Mouse (Mus musculus): ENCODE data around the gene Ror1. TPM values are rescaled to one million over a fixed set of nuclear protein-coding genes. Genes with fewer than 3 reads are reported as not detected.

The Ror1 gene
- polyA plus RNA-seq, 1 experiment from 2014 or later, result 0.47 TPM

GRCm38 (mm10) chr4:100124056-100124455 lies 28.5 kb downstream of the Ror1 start:
- H3K36me3 ChIP-seq (ENCODE audit: control insufficient read depth, insufficient read depth, low read length), result no peaks in the 10 kb centered on the region
- no peaks in the 10 kb centered on the region for H3K4me1 ChIP-seq (ENCODE audit: control insufficient read depth, insufficient read depth, low read length)
- H3K4me2 ChIP-seq (ENCODE audit: low read depth, low read length), result no peak overlapping the region
- no peak overlapping the region for H3K9ac ChIP-seq (replicated peaks; ENCODE audit: low read depth, low read length)
- no peaks in the 10 kb centered on the region for H3K27me3 ChIP-seq (ENCODE audit: control insufficient read depth, insufficient read depth, low read length)
- no peaks in the 10 kb centered on the region for H3K9me3 ChIP-seq (ENCODE audit: control insufficient read depth, low read length)
- no peak for ATAC-seq (ENCODE audit: low read depth)
- no peak overlapping the region for H3K27ac ChIP-seq (ENCODE audit: low read depth, low read length)
- H3K4me3 ChIP-seq (ENCODE audit: low read depth, low read length), result no peak overlapping the region

- Histone ChIP-seq H3K9me3 (ENCODE audit: control insufficient read depth, low read length) (no peaks in the 10 kb centered on the region), H3K4me2 (ENCODE audit: low read depth, low read length) (no peak overlapping the region), H3K27ac (ENCODE audit: low read depth, low read length) (no peak overlapping the region), H3K4me3 (ENCODE audit: low read depth, low read length) (no peak overlapping the region), H3K4me1 (ENCODE audit: control insufficient read depth, insufficient read depth, low read length) (no peaks in the 10 kb centered on the region), H3K9ac (replicated peaks; ENCODE audit: low read depth, low read length) (no peak overlapping the region), H3K36me3 (ENCODE audit: control insufficient read depth, insufficient read depth, low read length) (no peaks in the 10 kb centered on the region), H3K27me3 (ENCODE audit: control insufficient read depth, insufficient read depth, low read length) (no peaks in the 10 kb centered on the region)
- ATAC-seq (ENCODE audit: low read depth), result no peak
- WGBS, result 100% methylated on average over 1 of the region's 1 CpGs
Measured at GRCm38 (mm10) chr4:100124935-100125334, 29.3 kb downstream of the Ror1 start.

GRCm38 (mm10) chr4:100126531-100127310 lies 31.1 kb downstream of the Ror1 start:
- no peak overlapping the region for H3K4me2 ChIP-seq (ENCODE audit: low read depth, low read length)
- no peak overlapping the region for H3K27ac ChIP-seq (ENCODE audit: low read depth, low read length)
- H3K36me3 ChIP-seq (ENCODE audit: control insufficient read depth, insufficient read depth, low read length), result no peaks in the 10 kb centered on the region
- ATAC-seq (ENCODE audit: low read depth), result no peak
- no peaks in the 10 kb centered on the region for H3K9me3 ChIP-seq (ENCODE audit: control insufficient read depth, low read length)
- no peaks in the 10 kb centered on the region for H3K4me1 ChIP-seq (ENCODE audit: control insufficient read depth, insufficient read depth, low read length)
- H3K27me3 ChIP-seq (ENCODE audit: control insufficient read depth, insufficient read depth, low read length), result no peaks in the 10 kb centered on the region
- WGBS, result 56% methylated on average over 12 of the region's 12 CpGs
- no peak overlapping the region for H3K4me3 ChIP-seq (ENCODE audit: low read depth, low read length)
- H3K9ac ChIP-seq (replicated peaks; ENCODE audit: low read depth, low read length), result no peak overlapping the region

- Histone ChIP-seq H3K36me3 (ENCODE audit: control insufficient read depth, insufficient read depth, low read length) (no peaks in the 10 kb centered on the region), H3K9me3 (ENCODE audit: control insufficient read depth, low read length) (no peaks in the 10 kb centered on the region), H3K27me3 (ENCODE audit: control insufficient read depth, insufficient read depth, low read length) (no peaks in the 10 kb centered on the region), H3K27ac (ENCODE audit: low read depth, low read length) (no peak overlapping the region), H3K9ac (replicated peaks; ENCODE audit: low read depth, low read length) (no peak overlapping the region), H3K4me1 (ENCODE audit: control insufficient read depth, insufficient read depth, low read length) (no peaks in the 10 kb centered on the region), H3K4me3 (ENCODE audit: low read depth, low read length) (no peak overlapping the region), H3K4me2 (ENCODE audit: low read depth, low read length) (no peak overlapping the region)
- ATAC-seq (ENCODE audit: low read depth), result no peak
- 90% methylated on average over 12 of the region's 12 CpGs for WGBS
Measured at GRCm38 (mm10) chr4:100128026-100128922, 32.7 kb downstream of the Ror1 start.

GRCm38 (mm10) chr4:100129201-100129600 lies 33.6 kb downstream of the Ror1 start:
- 82% methylated on average over 5 of the region's 5 CpGs for WGBS
- Histone ChIP-seq H3K27ac (ENCODE audit: low read depth, low read length) (no peak overlapping the region), H3K4me2 (ENCODE audit: low read depth, low read length) (no peak overlapping the region), H3K27me3 (ENCODE audit: control insufficient read depth, insufficient read depth, low read length) (no peaks in the 10 kb centered on the region), H3K4me1 (ENCODE audit: control insufficient read depth, insufficient read depth, low read length) (no peaks in the 10 kb centered on the region), H3K36me3 (ENCODE audit: control insufficient read depth, insufficient read depth, low read length) (no peaks in the 10 kb centered on the region), H3K9me3 (ENCODE audit: control insufficient read depth, low read length) (no peaks in the 10 kb centered on the region), H3K9ac (replicated peaks; ENCODE audit: low read depth, low read length) (no peak overlapping the region), H3K4me3 (ENCODE audit: low read depth, low read length) (no peak overlapping the region)
- ATAC-seq (ENCODE audit: low read depth), result no peak

- Histone ChIP-seq H3K4me1 (ENCODE audit: control insufficient read depth, insufficient read depth, low read length) (no peaks in the 10 kb centered on the region), H3K27ac (ENCODE audit: low read depth, low read length) (no peak overlapping the region), H3K9me3 (ENCODE audit: control insufficient read depth, low read length) (no peaks in the 10 kb centered on the region), H3K4me2 (ENCODE audit: low read depth, low read length) (no peak overlapping the region), H3K9ac (replicated peaks; ENCODE audit: low read depth, low read length) (no peak overlapping the region), H3K36me3 (ENCODE audit: control insufficient read depth, insufficient read depth, low read length) (no peaks in the 10 kb centered on the region), H3K4me3 (ENCODE audit: low read depth, low read length) (no peak overlapping the region), H3K27me3 (ENCODE audit: control insufficient read depth, insufficient read depth, low read length) (no peaks in the 10 kb centered on the region)
- WGBS, result 87% methylated on average over 3 of the region's 3 CpGs
- no peak for ATAC-seq (ENCODE audit: low read depth)
Measured at GRCm38 (mm10) chr4:100130771-100131475, 35.3 kb downstream of the Ror1 start.

GRCm38 (mm10) chr4:100131488-100131887 lies 35.9 kb downstream of the Ror1 start:
- ATAC-seq (ENCODE audit: low read depth), result no peak
- Histone ChIP-seq H3K9me3 (ENCODE audit: control insufficient read depth, low read length) (no peaks in the 10 kb centered on the region), H3K4me3 (ENCODE audit: low read depth, low read length) (no peak overlapping the region), H3K4me1 (ENCODE audit: control insufficient read depth, insufficient read depth, low read length) (no peaks in the 10 kb centered on the region), H3K4me2 (ENCODE audit: low read depth, low read length) (no peak overlapping the region), H3K27ac (ENCODE audit: low read depth, low read length) (no peak overlapping the region), H3K9ac (replicated peaks; ENCODE audit: low read depth, low read length) (no peak overlapping the region), H3K36me3 (ENCODE audit: control insufficient read depth, insufficient read depth, low read length) (no peaks in the 10 kb centered on the region), H3K27me3 (ENCODE audit: control insufficient read depth, insufficient read depth, low read length) (no peaks in the 10 kb centered on the region)
- 94% methylated on average over 2 of the region's 2 CpGs for WGBS

- Histone ChIP-seq H3K4me2 (ENCODE audit: low read depth, low read length) (no peak overlapping the region), H3K36me3 (ENCODE audit: control insufficient read depth, insufficient read depth, low read length) (no peaks in the 10 kb centered on the region), H3K27ac (ENCODE audit: low read depth, low read length) (no peak overlapping the region), H3K9ac (replicated peaks; ENCODE audit: low read depth, low read length) (no peak overlapping the region), H3K4me3 (ENCODE audit: low read depth, low read length) (no peak overlapping the region), H3K9me3 (ENCODE audit: control insufficient read depth, low read length) (no peaks in the 10 kb centered on the region), H3K4me1 (ENCODE audit: control insufficient read depth, insufficient read depth, low read length) (no peaks in the 10 kb centered on the region), H3K27me3 (ENCODE audit: control insufficient read depth, insufficient read depth, low read length) (no peaks in the 10 kb centered on the region)
- 83% methylated on average over 3 of the region's 3 CpGs for WGBS
- no peak for ATAC-seq (ENCODE audit: low read depth)
Measured at GRCm38 (mm10) chr4:100132261-100132660, 36.7 kb downstream of the Ror1 start.
